ENCODE assay signal across 16 mouse cellular contexts in the genomic region with DNA sequence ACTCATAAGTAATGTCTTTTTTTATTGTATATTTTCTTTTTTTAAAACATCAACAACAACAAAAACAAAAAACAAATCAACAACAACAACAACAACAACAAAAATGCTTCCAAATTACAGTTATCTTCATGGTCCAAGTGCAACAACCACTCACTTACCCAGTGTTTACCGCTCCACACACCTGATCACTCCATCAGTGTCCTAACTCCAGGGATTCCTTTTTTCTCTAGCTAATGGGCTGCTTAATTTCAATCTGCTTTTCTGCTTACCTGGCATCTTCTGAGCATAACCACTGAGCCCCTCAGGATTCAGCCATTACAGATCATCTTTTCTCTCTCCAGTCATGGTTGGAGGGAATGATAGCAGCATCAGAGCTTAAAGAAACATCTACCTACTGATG.
"Had no signal": no experiment of that assay in that cellular context is flagged by ENCODE, and none has a peak within 500 bp of the region (broad histone marks: within the 10 kb centered on the region; RNA-seq: fewer than 3 reads in every experiment).

No protein-coding gene starts in this region.

- H3K4me1 ChIP-seq: limb, embryonic 10.5 days; limb, embryonic 13.5 days; liver, embryonic 13.5 days; midbrain, embryonic 15.5 days; neural tube, embryonic 12.5 days had no signal

- H3K9me3 ChIP-seq: limb, embryonic 10.5 days; limb, embryonic 13.5 days; liver, embryonic 13.5 days; midbrain, embryonic 15.5 days; neural tube, embryonic 12.5 days had no signal

- DNase-seq: kidney, adult 2 months; kidney, postnatal 25 days; layer of hippocampus, adult 9-11 months; liver; liver, embryonic 13.5 days; lung, adult 2 months; lung, postnatal 14 days; lung, postnatal 4 days; thymus, adult 18-20 months; thymus, postnatal 36 days had no signal

- H3K27ac ChIP-seq: kidney, postnatal 0 days; layer of hippocampus, adult 2 months; limb, embryonic 10.5 days; limb, embryonic 13.5 days; liver, embryonic 13.5 days; midbrain, embryonic 15.5 days; neural tube, embryonic 12.5 days had no signal

- H3K4me2 ChIP-seq: limb, embryonic 13.5 days; liver, embryonic 13.5 days; midbrain, embryonic 15.5 days; neural tube, embryonic 12.5 days had no signal

- H3K27me3 ChIP-seq: limb, embryonic 13.5 days; liver, embryonic 13.5 days; midbrain, embryonic 15.5 days; neural tube, embryonic 12.5 days had no signal

- H3K36me3 ChIP-seq: limb, embryonic 10.5 days; limb, embryonic 13.5 days; liver, embryonic 13.5 days; midbrain, embryonic 15.5 days; neural tube, embryonic 12.5 days had no signal

- H3K9ac ChIP-seq: limb, embryonic 13.5 days; liver, embryonic 13.5 days; midbrain, embryonic 15.5 days; neural tube, embryonic 12.5 days had no signal

- H3K4me3 ChIP-seq: layer of hippocampus, adult 2 months; limb, embryonic 10.5 days; limb, embryonic 13.5 days; liver, embryonic 13.5 days; midbrain, embryonic 15.5 days; neural tube, embryonic 12.5 days had no signal

- ATAC-seq: midbrain, embryonic 15.5 days had no signal
